Mouse (Mus musculus) E14TG2a.4 (cell line): ENCODE measurements around the gene Olfr1185-ps1.

Experiments
- CTCF ChIP-seq: conservative IDR thresholded peaks from 2 replicates; pipeline ENCODE4 v1.5.1; 2014; ENCODE audit warnings: low read length
- NANOG ChIP-seq: IDR thresholded peaks from 2 replicates; pipeline ENCODE4 v1.6.1; 2014; ENCODE audit warnings: borderline replicate concordance, low read length, mixed read lengths
- POU5F1 ChIP-seq: IDR thresholded peaks from 2 replicates; pipeline ENCODE4 v1.6.1; 2014; ENCODE audit warnings: low read length, borderline replicate concordance

DNA sequence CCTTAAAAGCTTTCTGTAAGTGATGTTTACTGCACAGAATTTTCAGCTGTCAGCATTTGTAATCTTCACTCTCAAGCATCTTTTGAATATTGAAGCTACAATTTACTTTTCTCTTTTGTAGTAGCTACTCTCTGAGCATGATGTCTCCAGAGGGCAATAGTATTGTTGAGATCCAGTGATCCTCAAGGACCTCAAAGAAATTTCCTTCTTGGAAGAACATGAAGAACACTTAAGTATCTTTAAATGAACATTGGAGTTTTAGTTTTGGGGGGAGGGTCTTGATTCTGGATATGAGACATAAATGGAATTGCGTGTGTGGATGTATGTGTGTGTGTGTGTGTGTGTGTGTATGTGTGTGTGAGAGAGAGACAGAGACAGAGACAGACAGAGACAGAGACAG, 44.1 kb upstream of the Olfr1185-ps1 start, which contains the start of gene Gm13757:
- no peak for TF ChIP-seq CTCF
- TF ChIP-seq NANOG = no peak
- TF ChIP-seq POU5F1 = no peak
